Mouse (Mus musculus) midbrain, embryonic 16.5 days (tissue): Measurements from ENCODE around the gene Apip. TPM values are rescaled to one million over a fixed set of nuclear protein-coding genes. Genes with fewer than 3 reads are reported as not detected.

Source experiments
- ATAC-seq: fragments of 200-750 bp; cut with Nextera tagmentation; 2 replicates; pipeline ENCODE4 v1.8.0; 2017; ENCODE audit warnings: moderate TSS enrichment
- H3K27ac ChIP-seq: fragments of 300-500 bp; sonication (generic); 2 replicates; pipeline ENCODE4 v1.5.1; 2014; ENCODE audit warnings: mild to moderate bottlenecking, low read length, mixed read lengths
- H3K27me3 ChIP-seq: fragments of 300-500 bp; sonication (generic); 2 replicates; pipeline ENCODE4 v1.6.1; 2014; ENCODE audit warnings: low read depth, low read length, mixed read lengths; ENCODE audit not compliant: control insufficient read depth, insufficient read depth
- H3K36me3 ChIP-seq: fragments of 300-500 bp; sonication (generic); 2 replicates; pipeline ENCODE4 v1.6.1; 2014; ENCODE audit warnings: mild to moderate bottlenecking, low read length, moderate library complexity, mixed read lengths; ENCODE audit not compliant: control insufficient read depth, insufficient read depth
- H3K4me1 ChIP-seq: fragments of 300-500 bp; sonication (generic); 2 replicates; pipeline ENCODE4 v1.6.1; 2014; ENCODE audit warnings: mild to moderate bottlenecking, low read length, mixed read lengths; ENCODE audit not compliant: control insufficient read depth, insufficient read depth
- H3K4me2 ChIP-seq: fragments of 300-500 bp; sonication (generic); 2 replicates; pipeline ENCODE4 v1.6.1; 2014; ENCODE audit warnings: mild to moderate bottlenecking, low read length, mixed read lengths
- H3K4me3 ChIP-seq: fragments of 300-500 bp; sonication (generic); 2 replicates; pipeline ENCODE4 v1.5.1; 2014; ENCODE audit warnings: low read depth, mild to moderate bottlenecking, low read length, moderate library complexity, mixed read lengths
- H3K9ac ChIP-seq: fragments of 300-500 bp; sonication (generic); 2 replicates; pipeline ENCODE4 v1.6.1; 2014; ENCODE audit warnings: low read depth, low read length, mixed read lengths
- H3K9me3 ChIP-seq: fragments of 300-500 bp; sonication (generic); replicated peaks from 2 replicates; pipeline ENCODE4 v1.6.1; 2014; ENCODE audit warnings: mild to moderate bottlenecking, low read length, mixed read lengths; ENCODE audit not compliant: control insufficient read depth, poor library complexity, severe bottlenecking
- WGBS: fragments of 180-500 bp; shearing (Covaris S2); extraction: QIAGEN DNeasy Blood & Tissue Kit; methylation state at CpG from one replicate; pipeline ENCODE4 v1.1.7; 2014; 5-methylcytosine and 5-hydroxymethylcytosine counted together
- polyA plus RNA-seq: library from polyadenylated mRNA; unstranded; fragments of >200 nt; fragmentation: Nextera tagmentation; extraction: Ambion mirVana; gene quantifications from 2 replicates; pipeline ENCODE4 v1.2.1, GENCODE M21; 2015

Gene Apip
- polyA plus RNA-seq, 1 experiment from 2014 or later: 43.0 TPM

- H3K27ac ChIP-seq: no peak overlapping the region
- peaks cover 19% of the 10 kb centered on the region for H3K4me1 ChIP-seq
- no peaks in the 10 kb centered on the region for H3K9me3 ChIP-seq
- no peak for ATAC-seq
- H3K27me3 ChIP-seq: no peaks in the 10 kb centered on the region
- no peaks in the 10 kb centered on the region for H3K36me3 ChIP-seq
- H3K4me3 ChIP-seq: no peak overlapping the region
- H3K4me2 ChIP-seq: no peak overlapping the region
- WGBS: 82% methylated on average over 8 of the region's 8 CpGs
- no peak overlapping the region for H3K9ac ChIP-seq
These were observed 6.6 kb upstream of the Apip start for GRCm38 (mm10) chr2:103066683-103067551.

DNA sequence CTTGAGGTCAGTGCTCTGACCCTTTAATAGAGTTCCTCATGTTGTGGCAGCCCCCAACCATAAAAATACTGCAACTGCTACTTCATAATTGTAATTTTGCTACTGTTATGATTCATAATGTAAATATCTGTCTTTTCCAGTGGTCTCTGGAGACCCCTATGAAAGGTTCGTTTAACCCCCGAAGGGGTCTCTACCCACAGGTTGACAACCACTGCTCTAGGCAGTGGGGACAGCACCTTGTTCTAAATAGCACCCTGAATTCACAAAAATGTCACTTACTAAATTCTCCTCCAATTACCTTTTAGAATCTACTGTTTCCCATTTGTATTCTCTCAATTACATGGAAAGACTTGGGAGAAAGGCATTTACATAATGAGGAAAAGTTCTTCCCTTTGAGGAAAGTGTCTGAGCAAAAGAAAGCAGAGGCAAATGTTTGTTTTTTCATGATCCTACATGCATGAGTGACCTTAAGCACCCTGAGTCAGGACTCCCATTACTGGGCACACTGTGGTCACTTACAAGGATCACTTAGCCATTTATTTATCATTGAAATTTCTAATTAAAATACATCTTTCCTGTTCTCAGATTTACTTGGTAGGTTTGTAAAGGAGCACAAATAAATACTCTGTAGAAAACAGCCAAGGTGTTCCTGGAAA is 5.8 kb upstream of the Apip start:
- peaks cover 25% of the 10 kb centered on the region for H3K4me1 ChIP-seq
- no peaks in the 10 kb centered on the region for H3K27me3 ChIP-seq
- H3K4me3 ChIP-seq: no peak overlapping the region
- no peaks in the 10 kb centered on the region for H3K9me3 ChIP-seq
- H3K9ac ChIP-seq: no peak overlapping the region
- H3K27ac ChIP-seq: no peak overlapping the region
- WGBS: 90% methylated on average over 2 of the region's 2 CpGs
- H3K36me3 ChIP-seq: no peaks in the 10 kb centered on the region
- ATAC-seq: no peak
- no peak overlapping the region for H3K4me2 ChIP-seq

DNA sequence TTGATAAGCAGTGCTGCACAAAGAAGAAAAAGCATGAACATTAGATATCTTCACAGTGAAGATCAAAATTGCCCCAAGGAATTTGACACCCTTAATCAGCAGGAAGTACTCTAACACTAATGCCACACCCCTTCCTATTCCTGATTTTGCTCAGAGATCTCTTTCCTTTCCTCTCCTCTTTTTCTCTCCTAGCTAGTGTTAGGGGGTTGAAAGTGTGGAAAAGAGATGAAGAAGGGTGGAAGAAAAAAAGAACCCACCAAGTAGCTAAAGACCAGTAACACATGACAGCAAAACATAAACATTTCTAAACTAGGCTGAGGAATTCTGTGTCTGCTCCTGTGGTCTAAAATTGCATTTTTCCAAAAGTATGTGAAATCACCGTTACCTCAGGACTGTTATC is 4.9 kb upstream of the Apip start:
- H3K9ac ChIP-seq: no peak overlapping the region
- no peaks in the 10 kb centered on the region for H3K27me3 ChIP-seq
- H3K36me3 ChIP-seq: no peaks in the 10 kb centered on the region
- no peak for ATAC-seq
- H3K4me3 ChIP-seq: no peak overlapping the region
- H3K4me2 ChIP-seq: no peak overlapping the region
- WGBS: 92% methylated on average over 1 of the region's 1 CpGs
- peaks cover 20% of the 10 kb centered on the region for H3K4me1 ChIP-seq
- H3K9me3 ChIP-seq: no peaks in the 10 kb centered on the region
- H3K27ac ChIP-seq: no peak overlapping the region

- Histone ChIP-seq H3K27ac (no peak overlapping the region), H3K36me3 (no peaks in the 10 kb centered on the region), H3K4me2 (no peak overlapping the region), H3K9ac (no peak overlapping the region), H3K4me3 (no peak overlapping the region), H3K9me3 (no peaks in the 10 kb centered on the region), H3K27me3 (no peaks in the 10 kb centered on the region), H3K4me1 (peaks cover 30% of the 10 kb centered on the region)
- ATAC-seq: no peak
- 91% methylated on average over 5 of the region's 5 CpGs for WGBS
These were observed 3.6 kb upstream of the Apip start for GRCm38 (mm10) chr2:103069752-103070405.

- Histone ChIP-seq H3K4me2 (no peak overlapping the region), H3K27ac (no peak overlapping the region), H3K36me3 (no peaks in the 10 kb centered on the region), H3K4me1 (peaks cover 32% of the 10 kb centered on the region), H3K9ac (no peak overlapping the region), H3K4me3 (no peak overlapping the region), H3K9me3 (no peaks in the 10 kb centered on the region), H3K27me3 (no peaks in the 10 kb centered on the region)
- 82% methylated on average over 3 of the region's 3 CpGs for WGBS
- no peak for ATAC-seq
These were observed 2.9 kb upstream of the Apip start for GRCm38 (mm10) chr2:103070586-103070985.

GRCm38 (mm10) chr2:103081117-103081516 is 7.6 kb downstream of the Apip start:
- Histone ChIP-seq H3K27ac (no peak overlapping the region), H3K4me2 (no peak overlapping the region), H3K9ac (no peak overlapping the region), H3K9me3 (no peaks in the 10 kb centered on the region), H3K4me3 (no peak overlapping the region), H3K36me3 (no peaks in the 10 kb centered on the region), H3K27me3 (no peaks in the 10 kb centered on the region), H3K4me1 (no peaks in the 10 kb centered on the region)
- ATAC-seq: no peak
- 79% methylated on average over 6 of the region's 6 CpGs for whole genome bisulfite sequencing

- no peak for ATAC-seq
- Histone ChIP-seq H3K27ac (no peak overlapping the region), H3K9ac (no peak overlapping the region), H3K4me2 (no peak overlapping the region), H3K4me1 (no peaks in the 10 kb centered on the region), H3K4me3 (no peak overlapping the region), H3K9me3 (no peaks in the 10 kb centered on the region), H3K27me3 (no peaks in the 10 kb centered on the region), H3K36me3 (no peaks in the 10 kb centered on the region)
- 85% methylated on average over 5 of the region's 5 CpGs for WGBS
These were observed 8.2 kb downstream of the Apip start for GRCm38 (mm10) chr2:103081706-103082105.

DNA sequence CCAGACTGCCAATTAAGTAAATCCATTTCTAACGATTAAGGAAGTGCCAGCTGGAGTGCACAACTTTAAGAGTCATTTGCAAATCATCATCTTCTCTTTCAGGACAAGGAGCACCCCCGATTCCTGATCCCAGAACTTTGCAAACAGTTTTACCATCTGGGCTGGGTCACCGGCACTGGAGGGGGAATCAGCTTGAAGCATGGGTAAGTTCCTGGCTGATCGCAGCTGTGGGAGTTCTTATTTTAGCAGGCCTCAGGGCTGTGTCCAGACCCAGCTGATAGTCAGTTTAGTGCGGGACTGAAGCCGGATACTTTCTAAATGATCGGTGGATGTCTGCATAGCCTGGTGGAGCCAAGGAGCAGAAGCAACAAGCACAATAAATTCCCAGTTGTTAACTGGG is 9.4 kb downstream of the Apip start:
- no peak for ATAC-seq
- Histone ChIP-seq H3K4me1 (no peaks in the 10 kb centered on the region), H3K36me3 (no peaks in the 10 kb centered on the region), H3K9ac (no peak overlapping the region), H3K27ac (no peak overlapping the region), H3K27me3 (no peaks in the 10 kb centered on the region), H3K4me3 (no peak overlapping the region), H3K4me2 (no peak overlapping the region), H3K9me3 (no peaks in the 10 kb centered on the region)
- WGBS: 82% methylated on average over 7 of the region's 7 CpGs

GRCm38 (mm10) chr2:103084451-103084850 is 11.0 kb downstream of the Apip start:
- Histone ChIP-seq H3K27me3 (no peaks in the 10 kb centered on the region), H3K4me3 (no peak overlapping the region), H3K4me1 (no peaks in the 10 kb centered on the region), H3K4me2 (no peak overlapping the region), H3K9ac (no peak overlapping the region), H3K9me3 (no peaks in the 10 kb centered on the region), H3K36me3 (no peaks in the 10 kb centered on the region; the same call in 1 of the 2 replicates), H3K27ac (no peak overlapping the region)
- WGBS: 57% methylated on average over 5 of the region's 5 CpGs
- ATAC-seq: 0 out of 2 replicates have a peak, but pooled peaks have one; percentile 29
